Mouse (Mus musculus) thymus, adult 2 months (tissue): ENCODE data around the gene Pou3f1.

Source experiments
- CTCF ChIP-seq: fragments of 200-500 bp; IDR thresholded peaks from 2 replicates; pipeline ENCODE4 v1.5.1; 2012; ENCODE audit warnings: mild to moderate bottlenecking, control low read depth, low read length, moderate library complexity, borderline replicate concordance; ENCODE audit not compliant: control insufficient read depth, poor library complexity, insufficient read depth; ENCODE audit errors: extremely low read depth
- POLR2A ChIP-seq: fragments of 200-500 bp; IDR thresholded peaks from 2 replicates; pipeline ENCODE4 v1.6.1; 2012; ENCODE audit warnings: mild to moderate bottlenecking, low read length, control low read depth, moderate library complexity; ENCODE audit not compliant: control insufficient read depth, poor library complexity, insufficient read depth; ENCODE audit errors: extremely low read depth

DNA sequence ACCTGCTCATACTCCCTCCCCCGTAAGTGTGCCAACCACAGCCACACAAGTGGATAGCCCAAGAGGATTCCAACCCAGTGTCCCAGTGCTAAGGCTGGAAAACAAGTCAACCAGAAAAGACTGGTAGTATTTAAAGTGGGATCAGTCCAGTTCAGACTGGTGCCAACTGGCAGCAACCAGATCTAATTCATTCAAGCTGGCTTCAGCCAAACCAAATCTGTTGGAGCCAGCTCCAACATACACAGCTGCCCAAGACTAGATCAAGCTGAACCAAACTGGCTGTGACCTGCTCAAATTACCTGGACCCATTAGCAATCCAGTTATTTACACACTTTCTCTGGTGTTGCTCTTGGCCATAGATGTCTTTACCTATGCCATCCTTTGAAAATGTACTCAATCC, 29.8 kb upstream of the Pou3f1 start:
- TF ChIP-seq CTCF (no peak), POLR2A (no peak)
